Mouse (Mus musculus) kidney, postnatal 0 days (tissue): ENCODE measurements at regions not wholly inside any gene's neighbourhood (a gene's known extent, or its start where the extent isn't known, plus 50 kb on each side); places are given as distances from the start of the nearest gene placed in this dataset.

Experiments used
- ATAC-seq: fragments of 200-750 bp; cut with Nextera tagmentation; replicated peaks from 2 replicates; pipeline ENCODE4 v1.8.0; 2017; ENCODE audit warnings: low read depth, moderate number of reproducible peaks, moderate TSS enrichment, moderate library complexity; ENCODE audit not compliant: low FRiP score
- DNase-seq: peaks from one replicate; pipeline ENCODE4 v3.0.0-alpha.2; 2016; ENCODE audit warnings: low spot score
- H3K27ac ChIP-seq: fragments of 300-500 bp; sonication (generic); 2 replicates; pipeline ENCODE4 v1.5.1; 2014; ENCODE audit warnings: mild to moderate bottlenecking
- H3K27me3 ChIP-seq: fragments of 300-500 bp; sonication (generic); 2 replicates; pipeline ENCODE4 v1.6.1; 2014; ENCODE audit warnings: low read length, mixed read lengths; ENCODE audit not compliant: insufficient read depth
- H3K36me3 ChIP-seq: fragments of 300-500 bp; sonication (generic); 2 replicates; pipeline ENCODE4 v1.6.1; 2014; ENCODE audit warnings: low read length, mixed read lengths; ENCODE audit not compliant: insufficient read depth
- H3K4me1 ChIP-seq: fragments of 300-500 bp; sonication (generic); replicated peaks from 2 replicates; pipeline ENCODE4 v1.6.1; 2014; ENCODE audit warnings: antibody characterized with exemption, low read length, mixed read lengths; ENCODE audit not compliant: insufficient read depth
- H3K4me2 ChIP-seq: fragments of 300-500 bp; sonication (generic); 2 replicates; pipeline ENCODE4 v1.6.1; 2014; ENCODE audit warnings: mild to moderate bottlenecking, low read length, moderate library complexity, mixed read lengths
- H3K4me3 ChIP-seq: fragments of 300-500 bp; sonication (generic); replicated peaks from 2 replicates; pipeline ENCODE4 v1.5.1; 2014; ENCODE audit warnings: low read depth, low read length
- H3K9ac ChIP-seq: fragments of 300-500 bp; sonication (generic); 2 replicates; pipeline ENCODE4 v1.6.1; 2014; ENCODE audit warnings: low read depth, low read length
- H3K9me3 ChIP-seq: fragments of 300-500 bp; sonication (generic); replicated peaks from 2 replicates; pipeline ENCODE4 v1.6.1; 2016; ENCODE audit warnings: low read length, inconsistent platforms, mixed read lengths
- CTCF ChIP-seq: IDR thresholded peaks from 2 replicates; pipeline ENCODE4 v1.5.1; 2016; ENCODE audit warnings: antibody characterized with exemption, low read depth, mild to moderate bottlenecking, moderate library complexity
- WGBS: fragments of 180-500 bp; shearing (Covaris S2); extraction: QIAGEN DNeasy Blood & Tissue Kit; methylation state at CpG from one replicate; pipeline ENCODE4 v1.1.7; 2014; 5-methylcytosine and 5-hydroxymethylcytosine counted together

GRCm38 (mm10) chr7:34587239-34587638, 69.3 kb downstream of the Kctd15 start:
- H3K9me3 ChIP-seq = no peaks in the 10 kb centered on the region
- no peaks in the 10 kb centered on the region for H3K4me1 ChIP-seq
- 95% methylated on average over 3 of the region's 3 CpGs for WGBS
- no peaks in the 10 kb centered on the region for H3K36me3 ChIP-seq
- no peak overlapping the region for H3K9ac ChIP-seq
- H3K4me3 ChIP-seq = no peak overlapping the region
- no peak for DNase-seq
- no peak overlapping the region for H3K27ac ChIP-seq
- ATAC-seq = no peak
- H3K27me3 ChIP-seq = no peaks in the 10 kb centered on the region
- H3K4me2 ChIP-seq = no peak overlapping the region
- peak; percentile 9; the same call in 1 of the 2 replicates for TF ChIP-seq CTCF

GRCm38 (mm10) chr7:34585312-34585865, 71.1 kb downstream of the Kctd15 start:
- Histone ChIP-seq H3K27me3 (no peaks in the 10 kb centered on the region), H3K4me3 (no peak overlapping the region), H3K4me1 (no peaks in the 10 kb centered on the region), H3K27ac (no peak overlapping the region), H3K36me3 (no peaks in the 10 kb centered on the region), H3K9me3 (no peaks in the 10 kb centered on the region), H3K9ac (no peak overlapping the region), H3K4me2 (no peak overlapping the region)
- no peak for ATAC-seq
- TF ChIP-seq CTCF = no peak
- DNase-seq = no peak
- WGBS = 61% methylated on average over 4 of the region's 4 CpGs

- ATAC-seq (no peak), DNase-seq (no peak)
- Histone ChIP-seq H3K9me3 (no peaks in the 10 kb centered on the region), H3K4me3 (no peak overlapping the region), H3K27me3 (no peaks in the 10 kb centered on the region), H3K27ac (no peak overlapping the region), H3K4me1 (no peaks in the 10 kb centered on the region), H3K9ac (no peak overlapping the region), H3K36me3 (no peaks in the 10 kb centered on the region), H3K4me2 (no peak overlapping the region)
- WGBS = 91% methylated on average over 7 of the region's 7 CpGs
- no peak for TF ChIP-seq CTCF
Observed at GRCm38 (mm10) chr7:34584870-34585269, 71.7 kb downstream of the Kctd15 start.

DNA sequence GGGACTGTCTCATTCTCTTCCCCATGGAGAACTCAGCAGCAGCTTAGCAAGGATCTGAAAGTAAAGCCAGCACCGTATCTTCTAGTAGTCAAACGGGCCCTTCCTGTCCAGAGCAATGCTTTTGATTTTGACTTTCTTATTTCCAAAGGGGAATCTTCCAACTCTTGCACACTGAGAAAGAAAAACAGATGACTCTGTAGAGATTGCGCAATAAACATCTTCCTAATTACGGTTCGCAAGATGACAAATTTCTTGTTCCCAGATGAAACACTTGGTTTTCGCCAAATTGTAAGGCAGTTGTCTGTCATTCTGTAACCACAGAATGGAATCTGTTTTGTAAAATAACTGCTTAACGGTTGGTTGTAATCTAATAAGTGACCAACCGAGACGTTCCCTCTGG, 75.7 kb downstream of the Kctd15 start:
- Histone ChIP-seq H3K4me3 (no peak overlapping the region), H3K27ac (no peak overlapping the region), H3K9me3 (peaks cover 5% of the 10 kb centered on the region; the same call in 1 of the 2 replicates), H3K27me3 (no peaks in the 10 kb centered on the region), H3K4me1 (no peaks in the 10 kb centered on the region), H3K36me3 (no peaks in the 10 kb centered on the region), H3K4me2 (no peak overlapping the region), H3K9ac (no peak overlapping the region)
- no peak for TF ChIP-seq CTCF
- 85% methylated on average over 9 of the region's 9 CpGs for WGBS
- ATAC-seq = no peak
- no peak for DNase-seq

GRCm38 (mm10) chr7:34571295-34571694, 85.2 kb downstream of the Kctd15 start:
- 23% methylated on average over 10 of the region's 10 CpGs for WGBS
- ATAC-seq = peak; percentile 34; the same call in 1 of the 2 replicates
- DNase-seq = peak; percentile 79
- peak overlapping the region; percentile 60 for H3K4me2 ChIP-seq
- TF ChIP-seq CTCF = no peak
- H3K9me3 ChIP-seq = no peaks in the 10 kb centered on the region
- H3K27ac ChIP-seq = peak overlapping the region; percentile 90
- H3K4me3 ChIP-seq = 0 out of 2 replicates have a peak overlapping the region, but pooled peaks have one; percentile 25
- H3K27me3 ChIP-seq = no peaks in the 10 kb centered on the region
- no peaks in the 10 kb centered on the region for H3K36me3 ChIP-seq
- peaks cover 18% of the 10 kb centered on the region for H3K4me1 ChIP-seq
- H3K9ac ChIP-seq = no peak overlapping the region

GRCm38 (mm10) chr7:34570114-34571065, 86.1 kb downstream of the Kctd15 start:
- 3% methylated on average over 43 of the region's 43 CpGs for WGBS
- no peaks in the 10 kb centered on the region for H3K36me3 ChIP-seq
- peak overlapping the region; percentile 90 for H3K27ac ChIP-seq
- TF ChIP-seq CTCF = no peak
- H3K9me3 ChIP-seq = no peaks in the 10 kb centered on the region
- H3K9ac ChIP-seq = peak overlapping the region; percentile 46; the same call in 1 of the 2 replicates
- H3K4me3 ChIP-seq = peak overlapping the region; percentile 25
- peaks cover 18% of the 10 kb centered on the region for H3K4me1 ChIP-seq
- peak overlapping the region; percentile 60 for H3K4me2 ChIP-seq
- DNase-seq (peak; percentile 75), ATAC-seq (peak; percentile 94)
- H3K27me3 ChIP-seq = no peaks in the 10 kb centered on the region
